Mouse (Mus musculus) CH12.LX (cell line): ENCODE data around the gene Hnrnph2. TPM values are rescaled to one million over a fixed set of nuclear protein-coding genes. Genes with fewer than 3 reads are reported as not detected.

Experiments
- DNase-seq: peaks from one replicate; pipeline ENCODE4 v3.0.0-alpha.2; 2013; ENCODE audit errors: extremely low read depth
- H3K27ac ChIP-seq: 2 replicates; pipeline ENCODE4 v1.5.1; 2012; ENCODE audit warnings: low read depth, mild to moderate bottlenecking, control low read depth, moderate library complexity; ENCODE audit not compliant: insufficient read depth
- H3K27me3 ChIP-seq: replicated peaks from 2 replicates; pipeline ENCODE3; 2012; ENCODE audit warnings: inconsistent platforms
- H3K36me3 ChIP-seq, 2 experiments: replicated peaks in 1 of 2; 2 replicates each; pipeline versions ENCODE3 to v1.6.1; 2012; ENCODE audit warnings: inconsistent platforms in 1 of 2, low read length in 1 of 2, mild to moderate bottlenecking in 1 of 2, mixed read lengths in 1 of 2, moderate library complexity in 1 of 2; ENCODE audit not compliant: control insufficient read depth in 1 of 2, insufficient read depth in 1 of 2
- H3K4me1 ChIP-seq, 2 experiments: 2 replicates each; pipeline ENCODE4 v1.6.1; 2012; ENCODE audit warnings: inconsistent platforms in 1 of 2, moderate library complexity in 1 of 2; ENCODE audit not compliant: insufficient read depth in 2 of 2, control insufficient read depth in 1 of 2
- H3K4me2 ChIP-seq: 2 replicates; pipeline ENCODE4 v1.6.1; 2012; ENCODE audit warnings: low read depth, mild to moderate bottlenecking, control low read depth; ENCODE audit not compliant: poor library complexity, insufficient read depth, severe bottlenecking
- H3K4me3 ChIP-seq, 3 experiments: fragments of 150-350 bp in 1 of 3; sonication (generic) in 1 of 3; replicated peaks in 1 of 3; 2 replicates each; pipeline versions ENCODE3 to v1.5.1; 2011 to 2012; ENCODE audit warnings: low read depth in 2 of 3, low read length in 2 of 3, mild to moderate bottlenecking in 2 of 3, moderate library complexity in 2 of 3, control low read depth in 1 of 3, improper control_type of control experiment in 1 of 3, inconsistent platforms in 1 of 3, mixed read lengths in 1 of 3; ENCODE audit not compliant: poor library complexity in 1 of 3
- H3K79me2 ChIP-seq: replicated peaks from 2 replicates; pipeline ENCODE4 v1.6.1; 2012; ENCODE audit warnings: mild to moderate bottlenecking, moderate library complexity; ENCODE audit not compliant: control insufficient read depth, poor library complexity, insufficient read depth, severe bottlenecking; ENCODE audit errors: extremely low read depth
- H3K9ac ChIP-seq: 2 replicates; pipeline ENCODE4 v1.6.1; 2012; ENCODE audit warnings: low read depth, mild to moderate bottlenecking, control low read depth, moderate library complexity; ENCODE audit not compliant: insufficient read depth
- H3K9me3 ChIP-seq: replicated peaks from 2 replicates; pipeline ENCODE3; 2012; ENCODE audit warnings: low read length, inconsistent platforms, mixed read lengths
- CHD2 ChIP-seq: IDR thresholded peaks from 2 replicates; pipeline ENCODE4 v1.6.1; 2011; ENCODE audit warnings: low read length, improper control_type of control experiment
- CTCF ChIP-seq, 2 experiments: IDR thresholded peaks in 1 of 2; conservative IDR thresholded peaks in 1 of 2; 2 replicates each; pipeline ENCODE4 v1.5.1; 2011 to 2012; ENCODE audit warnings: low read depth in 2 of 2, low read length in 2 of 2, improper control_type of control experiment in 1 of 2, inconsistent platforms in 1 of 2, mild to moderate bottlenecking in 1 of 2, moderate library complexity in 1 of 2
- E2F4 ChIP-seq: IDR thresholded peaks from 2 replicates; pipeline ENCODE4 v1.6.1; 2011; ENCODE audit warnings: low read depth, low read length, improper control_type of control experiment; ENCODE audit not compliant: insufficient replicate concordance
- ELF1 ChIP-seq: IDR thresholded peaks from 2 replicates; pipeline ENCODE4 v1.6.1; 2014; ENCODE audit warnings: low read depth, mild to moderate bottlenecking, inconsistent platforms, low read length, improper control_type of control experiment
- HCFC1 ChIP-seq: IDR thresholded peaks from 2 replicates; pipeline ENCODE4 v1.6.1; 2012; ENCODE audit warnings: low read depth, mild to moderate bottlenecking, inconsistent platforms, low read length, improper control_type of control experiment
- MAX ChIP-seq: IDR thresholded peaks from 2 replicates; pipeline ENCODE4 v1.6.1; 2011; ENCODE audit warnings: low read length, improper control_type of control experiment
- MAZ ChIP-seq: IDR thresholded peaks from 2 replicates; pipeline ENCODE4 v1.6.1; 2012; ENCODE audit warnings: low read depth, mild to moderate bottlenecking, inconsistent platforms, low read length, improper control_type of control experiment, moderate library complexity
- MEF2A ChIP-seq: IDR thresholded peaks from 2 replicates; pipeline ENCODE4 v1.6.1; 2014; ENCODE audit warnings: low read depth, mild to moderate bottlenecking, inconsistent platforms, low read length, improper control_type of control experiment, borderline replicate concordance
- PAX5 ChIP-seq: IDR thresholded peaks from 2 replicates; pipeline ENCODE4 v1.6.1; 2012; ENCODE audit warnings: low read length, inconsistent platforms, mixed read lengths
- POLR2AphosphoS2 ChIP-seq: IDR thresholded peaks from 2 replicates; pipeline ENCODE4 v1.6.1; 2011; ENCODE audit warnings: low read depth, low read length, improper control_type of control experiment
- SIN3A ChIP-seq: IDR thresholded peaks from 2 replicates; pipeline ENCODE4 v1.6.1; 2012; ENCODE audit warnings: low read length, improper control_type of control experiment, inconsistent platforms
- UBTF ChIP-seq: IDR thresholded peaks from 2 replicates; pipeline ENCODE4 v1.6.1; 2012; ENCODE audit warnings: low read depth, mild to moderate bottlenecking, inconsistent platforms, low read length, improper control_type of control experiment, moderate library complexity
- USF1 ChIP-seq: IDR thresholded peaks from 2 replicates; pipeline ENCODE4 v1.6.1; 2014; ENCODE audit warnings: low read depth, mild to moderate bottlenecking, inconsistent platforms, low read length, improper control_type of control experiment
- ZC3H11A ChIP-seq: IDR thresholded peaks from 2 replicates; pipeline ENCODE4 v1.6.1; 2012; ENCODE audit warnings: low read depth, mild to moderate bottlenecking, inconsistent platforms, low read length, improper control_type of control experiment
- ZKSCAN1 ChIP-seq: IDR thresholded peaks from 2 replicates; pipeline ENCODE4 v1.6.1; 2012; ENCODE audit warnings: low read depth, inconsistent platforms, low read length, improper control_type of control experiment, borderline replicate concordance
- ZMIZ1 ChIP-seq: IDR thresholded peaks from 2 replicates; pipeline ENCODE4 v1.6.1; 2012; ENCODE audit warnings: low read depth, mild to moderate bottlenecking, inconsistent platforms, low read length, improper control_type of control experiment
- dilution Hi-C: fragments of 300-500 bp; cut with MboI; formaldehyde crosslinking; loops from 2 replicates; pipeline ENCODE4 v1.14.3; 2020; ENCODE audit warnings: low sequenced_read_pairs; ENCODE audit not compliant: extremely low pct_unique_long_range_greater_than_20kb, extremely low pct_ligation_motif_present
- in situ Hi-C: fragments of 300-500 bp; cut with MboI; formaldehyde crosslinking; loops from 3 replicates; pipeline ENCODE4 v1.14.3; 2019; ENCODE audit warnings: low sequenced_read_pairs, low pct_ligation_motif_present, low pct_unique_long_range_greater_than_20kb, mixed read lengths
- polyA plus RNA-seq: library from polyadenylated mRNA; unstranded; fragments of >175 nt; gene quantifications from 2 replicates; pipeline ENCODE4 v1.2.1, GENCODE M21; 2012; ENCODE audit warnings: low read depth; ENCODE audit not compliant: insufficient read length
- total RNA-seq, 2 experiments: library from RNA; depleted of rRNA; stranded (reverse); fragments of 300-350 nt in 1 of 2; fragments of >200 nt in 1 of 2; gene quantifications; 2 replicates each; pipeline ENCODE4 v1.2.3; 2012 to 2014

Hnrnph2 gene
- total and polyA plus RNA-seq, 3 experiments = 38.2 to 70.0 (median 57.3) TPM

DNA sequence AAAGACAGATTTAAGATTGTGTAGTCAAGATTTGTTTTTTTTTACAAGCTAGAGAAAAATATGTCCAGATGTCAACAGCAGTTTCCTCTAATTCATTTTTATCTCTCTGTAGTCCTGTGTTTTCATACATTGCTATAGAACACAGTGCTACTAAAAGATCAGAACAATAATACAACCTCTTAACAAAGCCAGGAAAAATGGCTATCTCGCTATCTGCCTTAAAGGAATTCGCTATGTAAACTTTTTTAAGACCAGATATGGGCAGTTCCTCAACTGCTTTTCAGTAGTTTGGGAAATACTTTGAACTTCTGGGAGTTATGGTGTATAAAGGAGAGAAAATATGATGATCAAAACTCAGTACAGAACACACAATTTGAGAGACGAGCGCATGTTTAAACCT lies 22.4 kb downstream of the Hnrnph2 start:
- no peak for DNase-seq
- TF ChIP-seq UBTF (no peak), MAX (no peak), CHD2 (no peak), SIN3A (no peak), ZMIZ1 (no peak), ZC3H11A (no peak), HCFC1 (no peak)
- H3K9me3 ChIP-seq = no peaks in the 10 kb centered on the region
- in situ Hi-C loops (no loop called here), dilution Hi-C loops (no loop called here)
- no peak overlapping the region for H3K4me2 ChIP-seq
- no peak overlapping the region for H3K27ac ChIP-seq
- H3K4me3 ChIP-seq = no peak overlapping the region
- H3K79me2 ChIP-seq = no peaks in the 10 kb centered on the region
- H3K9ac ChIP-seq = no peak overlapping the region
- H3K27me3 ChIP-seq = no peaks in the 10 kb centered on the region
- no peaks in the 10 kb centered on the region for H3K4me1 ChIP-seq
- H3K36me3 ChIP-seq = no peaks in the 10 kb centered on the region

DNA sequence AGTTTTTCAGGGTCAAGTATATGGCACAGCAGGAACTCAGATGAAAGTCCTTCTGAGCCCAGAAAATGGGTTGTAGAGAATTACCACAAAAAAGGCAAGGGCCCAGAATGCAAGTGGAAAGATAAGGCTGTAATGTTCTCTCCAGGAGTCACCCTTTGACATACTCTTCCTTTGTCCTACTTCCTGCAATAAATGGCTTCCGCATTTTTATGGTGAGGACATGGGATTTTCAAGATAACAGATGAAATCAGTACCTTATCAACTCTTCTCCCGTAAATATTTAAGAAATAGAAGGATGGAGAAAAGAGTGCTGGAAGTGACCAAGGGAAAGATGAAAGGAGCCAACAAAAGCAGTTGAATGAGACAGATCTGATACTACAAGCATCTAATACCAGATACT lies 27.2 kb downstream of the Hnrnph2 start:
- TF ChIP-seq MAZ (no peak), ZMIZ1 (no peak), E2F4 (no peak), CHD2 (no peak), ZC3H11A (no peak), ELF1 (no peak), POLR2AphosphoS2 (no peak), USF1 (no peak), MEF2A (no peak), PAX5 (no peak), CTCF (conservative IDR thresholded peaks at IDR 0.05 in 1 of 2, IDR thresholded peaks at IDR 0.05 in 1 of 2; ENCODE audit: low read depth in 2 of 2, low read length in 2 of 2) (no peak)
- Histone ChIP-seq H3K9me3 (no peaks in the 10 kb centered on the region), H3K27me3 (no peaks in the 10 kb centered on the region), H3K4me2 (no peak overlapping the region), H3K4me3 (no peak overlapping the region), H3K36me3 (no peaks in the 10 kb centered on the region), H3K4me1 (no peaks in the 10 kb centered on the region), H3K9ac (no peak overlapping the region), H3K27ac (no peak overlapping the region), H3K79me2 (no peaks in the 10 kb centered on the region)
- no peak for DNase-seq
- dilution Hi-C loops (no loop called here), in situ Hi-C loops (loop anchor here (25.0 kb wide), 1 partner anchor 284 kb away; no protein-coding TSS in a partner anchor)

DNA sequence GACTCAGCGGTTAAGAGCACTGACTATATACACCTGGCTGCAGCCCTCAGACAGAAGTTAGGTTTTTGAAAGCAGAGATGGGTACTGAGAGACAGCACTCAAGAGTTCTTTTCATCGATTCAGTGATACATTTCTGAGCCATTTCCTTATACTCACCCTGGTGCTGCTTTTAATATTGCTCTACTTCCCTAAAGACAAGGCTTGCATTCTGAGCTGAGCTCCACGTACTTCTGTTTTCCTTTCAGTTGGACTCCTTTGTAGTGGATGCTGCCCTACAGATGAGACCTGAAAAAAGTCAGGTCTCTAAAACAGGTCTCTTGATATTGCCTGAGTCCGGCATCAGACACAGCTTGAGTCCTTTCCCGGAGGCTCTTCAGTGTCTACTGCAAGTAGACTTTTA lies 31.7 kb downstream of the Hnrnph2 start:
- no peak for DNase-seq
- Histone ChIP-seq H3K27me3 (no peaks in the 10 kb centered on the region), H3K4me1 (0 out of 4 replicates have a peak, but pooled peaks cover 0 to 6% of the 10 kb centered on the region in 2 experiments), H3K9ac (no peak overlapping the region), H3K79me2 (no peaks in the 10 kb centered on the region), H3K4me2 (no peak overlapping the region), H3K4me3 (no peak overlapping the region), H3K27ac (no peak overlapping the region), H3K9me3 (no peaks in the 10 kb centered on the region), H3K36me3 (no peaks in the 10 kb centered on the region)
- in situ Hi-C loops (loop anchor here (25.0 kb wide), 1 partner anchor 280 kb away; no protein-coding TSS in a partner anchor), dilution Hi-C loops (no loop called here)
- TF ChIP-seq CTCF (conservative IDR thresholded peaks at IDR 0.05 in 1 of 2, IDR thresholded peaks at IDR 0.05 in 1 of 2; ENCODE audit: low read depth in 2 of 2, low read length in 2 of 2) (no peak), ZKSCAN1 (no peak), PAX5 (no peak)
